Mouse (Mus musculus): ENCODE data around the gene Wwtr1.

GRCm38 (mm10) chr3:57515044-57515443, 60.7 kb downstream of the Wwtr1 start:
- TF ChIP-seq CTCF (IDR thresholded peaks at IDR 0.05; ENCODE audit: insufficient read depth, low read length), result no peak
- TF ChIP-seq POLR2A (IDR thresholded peaks at IDR 0.05; ENCODE audit: borderline replicate concordance, extremely low read depth, low read depth, low read length), result no peak

Measured in lung, adult 2 months (tissue).